Mouse (Mus musculus) cortical plate, adult 2 months (tissue): Measurements from ENCODE around the gene Whamm. TPM values are rescaled to one million over a fixed set of nuclear protein-coding genes. Genes with fewer than 3 reads are reported as not detected.

Source experiments
- H3K27ac ChIP-seq: fragments of 200-500 bp; 2 replicates; pipeline ENCODE4 v1.5.1; 2012; ENCODE audit warnings: low read length, control low read depth, inconsistent platforms; ENCODE audit not compliant: insufficient read depth
- H3K4me1 ChIP-seq: fragments of 200-500 bp; 2 replicates; pipeline ENCODE4 v1.6.1; 2011; ENCODE audit warnings: low read length; ENCODE audit not compliant: control insufficient read depth, insufficient read depth
- H3K4me3 ChIP-seq: fragments of 200-500 bp; 2 replicates; pipeline ENCODE4 v1.5.1; 2011; ENCODE audit warnings: mild to moderate bottlenecking, low read length, control low read depth; ENCODE audit not compliant: insufficient read depth
- CTCF ChIP-seq: fragments of 200-500 bp; IDR thresholded peaks from 2 replicates; pipeline ENCODE4 v1.5.1; 2011; ENCODE audit warnings: mild to moderate bottlenecking, control low read depth, low read length; ENCODE audit not compliant: insufficient read depth; ENCODE audit errors: extremely low read depth
- POLR2A ChIP-seq: fragments of 200-500 bp; IDR thresholded peaks from 2 replicates; pipeline ENCODE4 v1.6.1; 2011; ENCODE audit warnings: mild to moderate bottlenecking, low read length, control low read depth; ENCODE audit not compliant: insufficient read depth; ENCODE audit errors: extremely low read depth
- polyA plus RNA-seq: library from polyadenylated mRNA; depleted of rRNA; stranded (reverse); fragments of >200 nt; gene quantifications from 2 replicates; pipeline ENCODE4 v1.2.3, GENCODE M21; 2012; rRNA removed

Whamm gene
- polyA plus RNA-seq, 1 experiment, result 19.9 TPM

- no peak overlapping the region for H3K27ac ChIP-seq
- no peak for TF ChIP-seq CTCF
- no peak for TF ChIP-seq POLR2A
- H3K4me3 ChIP-seq, result no peak overlapping the region
- H3K4me1 ChIP-seq, result no peaks in the 10 kb centered on the region
Measured at GRCm38 (mm10) chr7:81644551-81645235, 73.6 kb downstream of the Whamm start.

Other genes starting within 250 kb of the Whamm start
- 862 and 880 TPM in 2 replicates for gene Rps17, start 226.0 kb upstream of the Whamm start, polyA plus RNA-seq
- 128 and 152 TPM in 2 replicates for gene Cpeb1, start 115.8 kb upstream of the Whamm start, polyA plus RNA-seq
- gene Ap3b2, start 77.3 kb upstream of the Whamm start, polyA plus RNA-seq, result 154 and 172 TPM in 2 replicates
- not detected in 2 replicates for gene BC048679, start 73.0 kb upstream of the Whamm start, polyA plus RNA-seq
- 0.11 and 0.13 TPM in 2 replicates for gene Fsd2, start 4.3 kb upstream of the Whamm start, polyA plus RNA-seq
- 30.8 and 34.6 TPM in 2 replicates for gene Homer2, start 136.3 kb downstream of the Whamm start, polyA plus RNA-seq
- 80.4 and 87.9 TPM in 2 replicates for gene Ramac, start 191.7 kb downstream of the Whamm start, polyA plus RNA-seq
- 30.9 and 35.0 TPM in 2 replicates for gene 3110040N11Rik, start 218.2 kb downstream of the Whamm start, polyA plus RNA-seq